ENCODE assay signal across 23 mouse cellular contexts in the genomic region with DNA sequence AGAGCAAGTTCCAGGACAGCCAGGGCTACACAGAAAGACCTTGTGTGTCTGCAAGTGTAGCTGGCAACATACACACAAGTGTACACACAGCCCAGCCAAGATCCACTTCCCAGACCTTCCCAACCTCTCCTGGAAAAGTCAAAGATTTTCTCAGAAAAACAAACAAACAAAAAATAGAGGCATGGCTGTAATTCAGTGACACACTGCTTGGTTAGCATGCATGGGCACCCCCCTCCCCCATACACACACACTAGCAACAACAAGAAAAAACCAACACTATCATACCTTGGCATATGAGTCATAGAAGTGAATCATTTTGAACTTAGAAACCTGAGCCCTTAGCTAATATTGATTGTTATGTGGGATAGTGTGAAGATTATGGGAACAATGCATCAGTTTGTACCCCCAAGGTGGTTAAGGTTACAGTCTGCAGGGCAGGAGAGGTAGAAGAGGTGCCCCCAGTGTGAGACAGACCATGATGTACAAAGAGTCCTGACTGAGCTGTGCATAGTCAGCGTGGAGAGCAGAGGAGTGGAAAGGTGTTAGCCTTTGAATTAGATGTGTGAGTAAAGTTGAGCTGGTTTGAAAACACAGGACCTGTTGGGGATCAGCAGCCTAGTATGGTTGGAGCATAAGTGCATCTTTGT. TPM values are rescaled to one million over a fixed set of nuclear protein-coding genes. Genes with fewer than 3 reads are reported as not detected.
A peak's percentile ranks its signal among the peaks of the same experiment; 100 is the strongest.
DNase-seq lines count a peak whose midpoint lies in the region; ATAC-seq lines count a peak whose summit lies in the region.
"Had no signal": no experiment of that assay in that cellular context is flagged by ENCODE, and none has a peak within 500 bp of the region (broad histone marks: within the 10 kb centered on the region; RNA-seq: fewer than 3 reads in every experiment).

No protein-coding gene starts in this region.

- no peak overlapping the region for H3K9ac ChIP-seq in heart, embryonic 12.5 days
- no peak overlapping the region for H3K9ac ChIP-seq in stomach, embryonic 15.5 days
- H3K9ac ChIP-seq: heart, embryonic 15.5 days; hindbrain, embryonic 13.5 days; intestine, embryonic 15.5 days had no signal

- DNase-seq in heart, adult 11 months = peak; percentile 69
- DNase-seq in 3T3-L1 (ENCODE audit: low read depth, low spot score) (peak; percentile 67), NIH3T3 (ENCODE audit: low read depth) (peak; percentile 73)
- DNase-seq in frontal cortex, postnatal 10 days (ENCODE audit: low spot score in 2 of 2) = no peak
- DNase-seq in right cerebral cortex, adult 18-20 months = no peak
- DNase-seq: adrenal gland, adult 8-10 months; cerebellum, adult 11-12 months; cerebellum, postnatal 10 days; gastrocnemius, postnatal 36 days; heart, adult 18-20 months; heart, postnatal 14 days had no signal

- no peak overlapping the region for H3K4me2 ChIP-seq in heart, embryonic 12.5 days
- H3K4me2 ChIP-seq in stomach, embryonic 15.5 days = 0 out of 2 replicates have a peak overlapping the region, but pooled peaks have one; percentile 8
- H3K4me2 ChIP-seq: heart, embryonic 15.5 days; hindbrain, embryonic 13.5 days; intestine, embryonic 15.5 days had no signal

- H3K9me3 ChIP-seq in heart, embryonic 12.5 days (replicated peaks) = no peaks in the 10 kb centered on the region
- no peaks in the 10 kb centered on the region for H3K9me3 ChIP-seq in stomach, embryonic 15.5 days
- H3K9me3 ChIP-seq: embryonic facial prominence, embryonic 10.5 days; forebrain, embryonic 10.5 days; G1E; heart, embryonic 10.5 days; heart, embryonic 15.5 days; hindbrain, embryonic 13.5 days; intestine, embryonic 15.5 days had no signal

- WGBS in heart, embryonic 12.5 days = 76% methylated on average over 1 of the region's 1 CpGs
- 38% methylated on average over 1 of the region's 1 CpGs for WGBS in stomach, embryonic 15.5 days

- no peak for ATAC-seq in heart, embryonic 12.5 days (ENCODE audit: insufficient number of reproducible peaks, low FRiP score)
- peak; percentile 47 for ATAC-seq in stomach, embryonic 15.5 days (ENCODE audit: insufficient read depth, low FRiP score, low read depth)
- ATAC-seq: activated CD4-positive, CD25-positive, alpha-beta regulatory T cell, adult 4 months; CD4-positive, CD25-positive, alpha-beta regulatory T cell, adult 4 months; forebrain, embryonic 14.5 days; intestine, embryonic 15.5 days had no signal

- H3K27me3 ChIP-seq in heart, embryonic 12.5 days (replicated peaks) = no peaks in the 10 kb centered on the region
- H3K27me3 ChIP-seq in stomach, embryonic 15.5 days (replicated peaks) = no peaks in the 10 kb centered on the region
- H3K27me3 ChIP-seq: heart, embryonic 15.5 days; hindbrain, embryonic 13.5 days; intestine, embryonic 15.5 days had no signal

- H3K36me3 ChIP-seq in heart, embryonic 12.5 days = no peaks in the 10 kb centered on the region
- no peaks in the 10 kb centered on the region for H3K36me3 ChIP-seq in stomach, embryonic 15.5 days
- H3K36me3 ChIP-seq: embryonic facial prominence, embryonic 10.5 days; forebrain, embryonic 10.5 days; heart, embryonic 10.5 days; heart, embryonic 15.5 days; hindbrain, embryonic 13.5 days; intestine, embryonic 15.5 days had no signal

- no peak overlapping the region for H3K27ac ChIP-seq in heart, embryonic 12.5 days (ENCODE audit: poor library complexity, severe bottlenecking)
- peak overlapping the region; percentile 44; the same call in 1 of the 2 replicates for H3K27ac ChIP-seq in stomach, embryonic 15.5 days
- H3K27ac ChIP-seq: embryonic facial prominence, embryonic 10.5 days; forebrain, embryonic 10.5 days; heart, embryonic 10.5 days; heart, embryonic 15.5 days; hindbrain, embryonic 13.5 days; intestine, embryonic 15.5 days had no signal

- 0 out of 2 replicates have a peak, but pooled peaks cover 4% of the 10 kb centered on the region for H3K4me1 ChIP-seq in heart, embryonic 12.5 days (replicated peaks)
- no peaks in the 10 kb centered on the region for H3K4me1 ChIP-seq in stomach, embryonic 15.5 days
- H3K4me1 ChIP-seq: heart, embryonic 10.5 days; heart, embryonic 15.5 days; hindbrain, embryonic 13.5 days; intestine, embryonic 15.5 days had no signal

- H3K4me3 ChIP-seq in heart, embryonic 12.5 days = no peak overlapping the region
- H3K4me3 ChIP-seq in stomach, embryonic 15.5 days (replicated peaks) = no peak overlapping the region
- H3K4me3 ChIP-seq: embryonic facial prominence, embryonic 10.5 days; forebrain, embryonic 10.5 days; heart, embryonic 10.5 days; heart, embryonic 15.5 days; hindbrain, embryonic 13.5 days; intestine, embryonic 15.5 days had no signal

RNA-seq across cellular contexts. Expression of a gene that starts 1.6 kb away (rescaled TPM):
- polyA plus RNA-seq in heart, embryonic 12.5 days (2016; fragmentation: Nextera tagmentation; extraction: Ambion mirVana) = not detected in 2 replicates
- 0.36 and 0.42 TPM in 2 replicates for polyA plus RNA-seq in stomach, embryonic 15.5 days (2015; fragmentation: Nextera tagmentation; extraction: Ambion mirVana)
- polyA plus RNA-seq: activated CD4-positive, CD25-positive, alpha-beta regulatory T cell, adult 4 months; CD4-positive, CD25-positive, alpha-beta regulatory T cell, adult 4 months; forebrain, embryonic 14.5 days; G1E; intestine, embryonic 15.5 days had no signal

RNA-seq across cellular contexts. Expression of a gene that starts 12.6 kb away (rescaled TPM):
- 4.1 and 5.9 TPM in 2 replicates for polyA plus RNA-seq in heart, embryonic 12.5 days (2016; fragmentation: Nextera tagmentation; extraction: Ambion mirVana)
- polyA plus RNA-seq in stomach, embryonic 15.5 days (2015; fragmentation: Nextera tagmentation; extraction: Ambion mirVana) = 8.3 and 8.4 TPM in 2 replicates

RNA-seq across cellular contexts. Expression of a gene that starts 41.6 kb away (rescaled TPM):
- polyA plus RNA-seq in heart, embryonic 12.5 days (2016; fragmentation: Nextera tagmentation; extraction: Ambion mirVana) = not detected in 2 replicates
- 107 and 419 TPM in 2 replicates for polyA plus RNA-seq in stomach, embryonic 15.5 days (2015; fragmentation: Nextera tagmentation; extraction: Ambion mirVana)
- polyA plus RNA-seq: activated CD4-positive, CD25-positive, alpha-beta regulatory T cell, adult 4 months; CD4-positive, CD25-positive, alpha-beta regulatory T cell, adult 4 months; embryonic facial prominence, embryonic 10.5 days; forebrain, embryonic 10.5 days; forebrain, embryonic 14.5 days; G1E; heart, embryonic 10.5 days; hindbrain, embryonic 13.5 days had no signal

Comparison
In these comparisons a context has a peak if more than half of its experiments do, and no peak if none do; other contexts are left out.
1. DNase-seq: peak in heart, adult 11 months (single experiment), 3T3-L1 (single experiment) and NIH3T3 (single experiment); none in frontal cortex, postnatal 10 days (0 of 2) and right cerebral cortex, adult 18-20 months (single experiment).
2. RNA of a gene that starts 41.6 kb away (polyA plus RNA-seq): 107 to 419 TPM in stomach, embryonic 15.5 days; not detected in heart, embryonic 12.5 days; every median in the first group is over 10 times any median in the second.